Mouse (Mus musculus) C2C12 (cell line): ENCODE measurements around the gene Exd2. TPM values are rescaled to one million over a fixed set of nuclear protein-coding genes. Genes with fewer than 3 reads are reported as not detected.
"Not testable (repeated sequence)": the region's sequence is repeated elsewhere in the genome, so short reads cannot be mapped to it uniquely, and the experiment has no call there.

Experiments used
- H3K27me3 ChIP-seq: one replicate; pipeline ENCODE4 v1.6.1; 2011; ENCODE audit not compliant: control insufficient read depth, insufficient read depth, insufficient read length
- H3K36me3 ChIP-seq: one replicate; pipeline ENCODE4 v1.6.1; 2011; ENCODE audit not compliant: control insufficient read depth, insufficient read depth
- H3K4me3 ChIP-seq: one replicate; pipeline ENCODE4 v1.5.1; 2011; ENCODE audit warnings: mild to moderate bottlenecking, control low read depth; ENCODE audit not compliant: poor library complexity, insufficient read depth, severe bottlenecking
- H3K79me2 ChIP-seq: one replicate; pipeline ENCODE4 v1.6.1; 2011; ENCODE audit not compliant: control insufficient read depth, insufficient read depth
- H3K79me3 ChIP-seq: one replicate; pipeline ENCODE4 v1.6.1; 2011; ENCODE audit warnings: low read depth, control low read depth
- H3ac ChIP-seq: one replicate; pipeline ENCODE3; 2011; ENCODE audit warnings: low read depth; ENCODE audit not compliant: control insufficient read depth, insufficient read length
- CEBPB ChIP-seq: IDR thresholded peaks from one replicate; pipeline ENCODE4 v1.6.1; 2011; ENCODE audit warnings: low read depth, mild to moderate bottlenecking, control low read depth, moderate library complexity
- CTCF ChIP-seq: IDR thresholded peaks from one replicate; pipeline ENCODE4 v1.5.1; 2011; ENCODE audit not compliant: control insufficient read depth, insufficient read depth, insufficient read length
- FOSL1 ChIP-seq: IDR thresholded peaks from one replicate; pipeline ENCODE4 v1.8.0; 2011; ENCODE audit warnings: mild to moderate bottlenecking, low read length; ENCODE audit not compliant: poor library complexity, insufficient read depth, severe bottlenecking
- MAX ChIP-seq: IDR thresholded peaks from one replicate; pipeline ENCODE4 v1.6.1; 2011; ENCODE audit warnings: mild to moderate bottlenecking, control low read depth
- MYOD1 ChIP-seq: IDR thresholded peaks from one replicate; pipeline ENCODE4 v1.6.1; 2011; ENCODE audit warnings: low read depth; ENCODE audit not compliant: control insufficient read depth, insufficient read length
- MYOG ChIP-seq: IDR thresholded peaks from one replicate; pipeline ENCODE4 v1.6.1; 2011; ENCODE audit not compliant: control insufficient read depth, insufficient read length; ENCODE audit errors: extremely low read depth
- USF1 ChIP-seq: IDR thresholded peaks from one replicate; pipeline ENCODE4 v1.6.1; 2011; ENCODE audit warnings: low read depth, mild to moderate bottlenecking, control low read depth, moderate library complexity
- polyA plus RNA-seq: library from polyadenylated mRNA; unstranded; fragments of >200 nt; fragmentation: generic; extraction: Trizol; gene quantifications from one replicate; pipeline ENCODE4 v1.2.1, GENCODE M21; 2012; ENCODE audit warnings: missing spikeins

Exd2 gene
- polyA plus RNA-seq, 1 experiment: 5.2 TPM

DNA sequence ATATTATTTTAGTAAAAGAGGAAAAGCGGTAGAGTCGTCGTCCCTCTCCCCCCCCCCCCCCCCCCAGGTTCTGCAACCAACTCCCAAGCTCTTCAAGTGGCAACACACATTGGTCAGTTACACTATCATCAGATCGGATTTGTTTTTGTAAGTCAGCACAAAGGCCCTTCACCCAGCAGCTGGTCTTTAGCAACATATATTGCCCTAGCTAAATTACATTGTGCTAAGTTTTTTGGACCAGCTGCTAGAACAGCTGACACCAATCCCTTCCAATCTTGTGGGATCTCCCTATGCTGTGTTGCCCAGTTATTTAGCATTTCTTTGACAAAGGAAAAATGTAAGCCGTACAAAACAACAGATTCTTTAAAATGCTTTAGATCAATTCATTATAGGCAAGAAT is 4.9 kb upstream of the Exd2 start:
- no peaks in the 10 kb centered on the region for H3K79me3 ChIP-seq
- no peaks in the 10 kb centered on the region for H3K79me2 ChIP-seq
- no peak overlapping the region for H3ac ChIP-seq
- TF ChIP-seq MYOD1 (no peak), CEBPB (no peak), MYOG (no peak), USF1 (no peak), FOSL1 (no peak), CTCF (no peak), MAX (no peak)
- peaks cover 3% of the 10 kb centered on the region for H3K27me3 ChIP-seq
- no peaks in the 10 kb centered on the region for H3K36me3 ChIP-seq
- H3K4me3 ChIP-seq: no peak overlapping the region

DNA sequence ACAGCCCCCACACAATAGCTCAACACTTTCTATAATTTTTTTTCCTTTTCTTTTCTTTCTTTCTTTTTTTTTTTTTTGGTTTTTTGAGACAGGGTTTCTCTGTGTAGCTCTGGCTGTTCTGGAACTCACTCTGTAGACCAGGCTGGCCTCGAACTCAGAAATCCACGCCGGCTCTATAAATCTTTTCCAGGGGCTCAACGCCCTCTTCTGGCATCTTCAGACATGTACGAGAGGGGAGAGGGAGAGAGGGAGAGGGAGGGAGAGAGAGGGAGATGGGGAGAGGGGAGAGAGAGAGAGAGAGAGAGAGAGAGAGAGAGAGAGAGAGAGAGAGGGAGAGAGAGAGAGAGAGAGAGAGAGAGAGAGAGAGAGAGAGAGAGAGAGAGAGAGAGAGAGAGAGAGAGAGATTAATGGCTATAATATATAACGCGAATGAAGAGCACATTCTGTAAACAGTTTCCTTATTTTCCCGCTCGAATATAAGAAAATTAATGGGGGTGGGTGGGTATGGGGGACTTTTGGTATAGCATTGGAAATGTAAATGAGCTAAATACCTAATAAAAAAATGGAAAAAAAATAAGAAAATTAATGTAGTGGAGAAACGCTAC is 501 bp upstream of the Exd2 start:
- not testable (repeated sequence) for H3K79me2 ChIP-seq, H3ac ChIP-seq, H3K79me3 ChIP-seq, H3K36me3 ChIP-seq, H3K27me3 ChIP-seq
- H3K4me3 ChIP-seq: peak overlapping the region; percentile 56

DNA sequence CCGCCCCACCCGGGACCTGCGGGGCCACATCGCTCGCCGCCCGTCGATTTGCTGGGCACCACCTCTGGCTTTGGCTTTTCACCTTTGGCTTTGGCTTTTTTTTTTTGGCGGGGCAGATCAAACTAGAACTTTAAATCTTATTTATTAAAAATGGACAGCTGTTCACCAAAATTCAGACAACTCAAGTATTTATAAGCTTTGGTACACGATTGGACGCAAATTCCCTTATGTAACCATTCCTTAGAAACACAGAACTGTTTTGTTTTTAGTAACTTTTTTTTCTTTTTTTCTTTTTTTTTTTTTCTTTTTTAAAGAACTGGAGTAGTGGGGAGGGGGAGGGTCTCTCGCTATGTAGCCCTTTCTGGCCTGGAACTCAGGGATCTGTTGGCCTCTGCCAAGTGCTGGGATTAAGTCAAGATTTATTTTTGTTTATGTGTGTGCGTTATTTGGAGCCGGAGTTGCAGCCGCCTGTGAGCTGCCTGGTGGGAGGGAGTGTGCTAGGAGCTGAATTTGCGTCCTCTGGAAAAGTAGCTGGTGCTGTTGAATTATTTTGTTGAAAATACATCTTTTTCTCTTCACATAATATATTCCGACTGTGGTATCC is 873 bp downstream of the Exd2 start:
- Histone ChIP-seq H3K27me3 (no peaks in the 10 kb centered on the region), H3K79me2 (no peaks in the 10 kb centered on the region), H3K79me3 (peaks cover 1% of the 10 kb centered on the region), H3ac (peak overlapping the region; percentile 6), H3K4me3 (peak overlapping the region; percentile 56), H3K36me3 (no peaks in the 10 kb centered on the region)
- TF ChIP-seq MYOG (no peak), MAX (no peak), USF1 (no peak), FOSL1 (no peak), CTCF (no peak), MYOD1 (no peak), CEBPB (no peak)

DNA sequence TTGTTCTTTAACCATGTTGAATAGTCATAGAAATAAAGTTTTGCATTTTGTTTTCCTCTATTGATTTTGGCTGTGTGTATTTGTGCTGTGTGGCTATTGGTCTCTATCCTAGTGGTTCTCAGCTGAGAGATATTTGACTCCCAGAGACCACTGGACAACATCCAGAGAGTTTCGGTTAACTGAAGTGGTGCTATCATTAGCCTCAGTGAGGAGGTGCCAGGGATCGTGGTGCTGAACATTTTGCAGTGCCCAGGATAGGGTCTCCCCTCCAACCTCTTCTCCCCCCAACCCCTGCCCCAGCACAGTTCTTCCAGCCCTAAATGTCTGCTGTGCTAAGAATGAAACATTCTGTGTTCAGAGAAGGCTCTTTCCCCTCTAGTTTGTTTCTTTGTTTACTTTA is 7.3 kb downstream of the Exd2 start:
- H3ac ChIP-seq: no peak overlapping the region
- no peak for TF ChIP-seq MYOG
- TF ChIP-seq USF1: no peak
- TF ChIP-seq CEBPB: no peak
- TF ChIP-seq MAX: no peak
- TF ChIP-seq MYOD1: no peak
- no peak for TF ChIP-seq FOSL1
- TF ChIP-seq CTCF: no peak
- H3K79me3 ChIP-seq: peaks cover 1% of the 10 kb centered on the region
- H3K79me2 ChIP-seq: peaks cover 5% of the 10 kb centered on the region
- no peaks in the 10 kb centered on the region for H3K27me3 ChIP-seq
- H3K4me3 ChIP-seq: no peak overlapping the region
- no peaks in the 10 kb centered on the region for H3K36me3 ChIP-seq

DNA sequence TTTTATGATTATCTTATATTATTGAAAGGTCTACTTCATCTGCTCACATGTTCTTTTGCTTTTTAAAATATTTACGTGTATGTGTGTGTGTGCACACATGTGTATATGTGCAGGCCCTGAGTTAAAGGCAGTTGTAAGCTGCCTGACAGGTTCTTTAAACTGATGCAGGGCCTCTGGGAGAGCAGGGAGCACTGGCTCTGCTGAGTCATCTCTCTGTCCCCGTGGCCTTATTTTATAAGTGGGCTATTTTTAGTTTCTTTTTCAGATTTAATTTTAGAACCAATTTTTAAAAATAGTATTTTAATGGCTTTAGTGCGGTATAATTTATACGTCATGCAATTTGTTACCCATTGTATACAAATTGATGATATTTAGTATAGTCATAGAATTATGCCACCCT is 9.0 kb downstream of the Exd2 start:
- H3K36me3 ChIP-seq: no peaks in the 10 kb centered on the region
- peaks cover 5% of the 10 kb centered on the region for H3K79me2 ChIP-seq
- H3K79me3 ChIP-seq: no peaks in the 10 kb centered on the region
- H3K27me3 ChIP-seq: no peaks in the 10 kb centered on the region
- H3K4me3 ChIP-seq: no peak overlapping the region
- no peak for TF ChIP-seq MYOD1
- TF ChIP-seq CTCF: no peak
- TF ChIP-seq CEBPB: no peak
- TF ChIP-seq USF1: no peak
- no peak for TF ChIP-seq MYOG
- TF ChIP-seq MAX: no peak
- no peak for TF ChIP-seq FOSL1
- no peak overlapping the region for H3ac ChIP-seq

DNA sequence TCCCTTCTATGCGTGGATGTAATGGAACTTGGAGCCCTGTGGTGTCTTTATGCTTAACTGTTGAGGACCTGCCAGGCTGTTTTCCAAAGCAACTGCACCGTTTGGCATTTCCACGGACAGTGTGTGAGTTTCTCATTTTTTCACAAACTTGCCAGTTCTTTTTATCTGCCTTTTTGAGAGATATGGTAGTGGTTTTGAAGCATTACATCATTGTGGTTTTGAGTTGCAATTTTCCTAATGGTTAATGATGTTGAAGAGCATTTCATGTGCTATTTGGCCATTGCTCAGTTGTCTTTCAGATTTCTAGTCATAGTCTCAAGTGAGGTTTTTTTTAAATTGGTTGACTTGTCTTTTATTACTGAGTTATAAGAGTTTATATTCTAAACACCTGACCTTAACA is 10.8 kb downstream of the Exd2 start:
- Histone ChIP-seq H3K79me2 (peaks cover 5% of the 10 kb centered on the region), H3ac (no peak overlapping the region), H3K36me3 (no peaks in the 10 kb centered on the region), H3K79me3 (no peaks in the 10 kb centered on the region), H3K4me3 (no peak overlapping the region), H3K27me3 (no peaks in the 10 kb centered on the region)
- TF ChIP-seq CTCF: no peak
- TF ChIP-seq MAX: no peak
- TF ChIP-seq CEBPB: no peak
- no peak for TF ChIP-seq FOSL1
- no peak for TF ChIP-seq USF1
- no peak for TF ChIP-seq MYOD1
- no peak for TF ChIP-seq MYOG
